Mouse (Mus musculus) natural killer cell, adult 2 months (primary cell): ENCODE data around the gene Raf1.

Source experiments
- DNase-seq, 2 experiments: peaks; one replicate each; pipeline ENCODE4 v3.0.0; 2022; ENCODE audit warnings: low spot score in 2 of 2

Gene Raf1

DNA sequence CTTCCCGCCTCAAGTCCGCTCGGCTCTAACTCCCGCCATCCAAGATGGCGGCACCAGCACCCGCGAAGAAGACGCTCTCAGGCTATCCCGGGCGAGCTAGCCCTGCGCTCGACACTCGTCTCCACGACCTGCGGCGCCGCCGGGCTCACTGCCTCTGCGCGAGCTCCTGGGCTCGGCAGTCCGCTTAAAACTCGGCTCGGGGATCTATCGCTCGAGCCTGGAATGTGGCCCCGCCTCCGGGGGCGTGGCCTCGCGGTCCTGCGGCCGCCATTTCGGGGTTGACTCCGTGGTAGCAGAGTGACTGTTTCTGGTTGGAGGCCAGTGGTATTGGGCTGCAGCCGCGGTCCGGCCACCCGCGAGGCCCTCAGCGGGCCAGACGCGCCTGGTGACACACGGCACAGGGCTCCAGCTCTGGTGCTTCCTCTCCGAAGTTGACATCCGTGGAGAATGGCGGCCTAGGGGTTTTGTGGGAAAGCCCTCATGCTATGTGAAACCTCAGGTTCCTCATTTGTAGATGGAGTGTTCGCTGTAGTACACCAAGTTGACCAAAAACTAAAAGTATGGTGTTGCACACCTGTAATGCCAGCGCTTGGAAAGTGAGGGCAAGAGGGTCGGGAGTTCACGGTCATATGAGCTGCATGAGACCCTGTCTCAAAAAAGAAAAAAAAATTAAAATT, at the start of gene Raf1:
Raf1 (minus strand) TSS at position 184 of the 677 bp plus-strand sequence.
- peak; percentile 95 to 97 for DNase-seq

DNA sequence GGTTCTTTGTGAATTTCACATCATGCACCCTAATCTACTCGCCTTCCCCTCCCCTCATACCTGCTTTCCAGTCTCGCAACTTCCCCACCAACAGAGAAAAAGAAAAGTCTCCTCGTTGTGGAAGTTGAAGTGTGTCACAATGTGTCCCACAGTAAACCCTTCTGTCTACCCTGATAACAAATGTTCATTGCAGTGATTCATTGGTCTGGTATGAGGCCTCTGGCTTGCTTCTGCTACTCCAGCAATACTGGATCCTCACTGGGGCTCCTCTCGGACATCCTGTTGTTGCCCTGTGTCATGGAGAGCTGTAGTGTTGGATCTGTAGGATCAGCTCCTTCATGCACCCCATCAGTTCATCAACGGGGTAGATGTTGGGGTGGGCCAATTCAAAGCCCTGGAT, 45.8 kb upstream of the Raf1 start:
- no peak for DNase-seq

DNA sequence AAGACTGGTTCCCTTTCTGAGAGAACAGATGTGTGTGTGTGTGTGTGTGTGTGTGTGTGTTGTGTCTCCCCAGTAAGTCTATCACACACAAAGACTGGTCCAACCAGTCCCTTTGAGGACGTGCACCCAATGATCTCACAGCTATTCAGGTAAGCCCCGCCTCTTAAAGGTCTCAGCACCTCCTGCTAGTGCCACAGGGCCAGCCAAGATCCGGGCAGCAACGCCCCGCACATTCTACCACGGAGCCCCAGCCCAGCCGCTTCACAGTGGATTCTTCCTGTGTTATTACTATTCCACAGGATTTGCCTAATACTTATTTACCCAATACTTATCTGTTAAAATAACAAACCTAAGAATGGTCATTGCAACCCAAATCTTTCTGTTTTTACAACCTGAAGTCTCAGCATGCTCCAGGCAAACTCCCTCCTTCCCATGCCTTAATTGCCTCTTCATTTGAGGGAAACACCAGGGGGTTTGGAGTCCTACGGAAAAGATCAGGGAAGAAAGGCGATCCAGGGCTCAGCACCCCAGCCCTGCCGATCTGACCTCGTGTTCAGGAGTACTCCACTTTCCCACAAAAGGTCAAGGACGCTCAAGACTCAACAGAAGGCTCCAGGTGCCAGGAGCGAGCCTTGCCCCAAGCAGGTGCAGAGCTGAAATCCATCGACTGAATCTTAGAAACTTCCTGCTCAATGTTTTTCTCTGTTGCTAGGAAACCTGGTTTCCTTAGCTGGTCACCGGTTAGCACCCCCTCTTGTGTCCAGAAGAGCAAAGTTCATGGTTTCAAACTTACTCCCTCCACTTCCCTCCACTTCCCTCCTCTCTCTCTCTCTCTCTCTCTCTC, 41.5 kb upstream of the Raf1 start:
- DNase-seq = peak; percentile 35 to 49

DNA sequence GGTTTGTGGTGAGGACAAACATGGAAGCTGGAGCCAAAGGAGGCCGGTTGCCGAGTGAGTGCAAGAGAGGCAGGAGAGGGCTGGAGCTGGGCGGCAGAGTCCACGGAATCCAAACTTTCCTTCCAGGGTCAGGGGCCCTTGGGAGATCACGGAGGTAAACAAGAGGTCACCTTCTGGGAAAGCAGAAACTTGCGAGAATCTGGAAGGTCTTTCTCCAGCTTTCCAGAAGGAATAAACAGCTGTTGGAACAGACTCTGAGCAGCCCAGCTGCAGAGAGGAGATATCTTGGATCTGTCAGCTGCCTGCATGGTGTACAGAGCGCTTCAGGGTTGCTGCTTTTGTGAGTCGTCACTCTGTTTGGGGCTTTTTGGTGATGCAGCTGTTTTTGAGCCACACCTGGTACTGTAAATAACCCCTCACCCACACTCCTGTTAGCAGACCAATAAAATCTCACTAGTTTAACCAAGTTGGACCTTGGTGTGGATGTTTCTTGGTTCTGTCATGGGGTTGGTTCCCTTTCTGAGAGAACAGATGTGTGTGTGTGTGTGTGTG, 40.7 kb upstream of the Raf1 start:
- peak in 1 of 2 experiments; percentile 33 for DNase-seq

DNA sequence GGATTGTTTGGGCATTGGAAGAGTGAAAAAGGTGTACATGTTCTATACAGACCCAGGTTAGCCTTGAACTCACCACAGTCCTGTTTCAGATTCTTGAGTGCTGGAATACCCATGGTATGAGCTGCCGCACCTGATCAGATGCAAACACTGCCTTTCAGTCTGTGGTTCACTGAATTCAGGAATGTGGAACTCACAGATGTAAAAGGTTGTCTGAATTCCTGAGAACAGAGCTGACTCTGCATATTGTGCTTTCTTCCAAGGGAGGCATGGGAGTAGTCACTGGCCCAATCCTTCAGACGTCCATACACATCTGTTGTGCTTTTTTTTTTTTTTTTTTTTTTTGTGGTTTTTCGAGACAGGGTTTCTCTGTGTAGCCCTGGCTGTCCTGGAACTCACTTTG, 34.8 kb upstream of the Raf1 start:
- no peak for DNase-seq

DNA sequence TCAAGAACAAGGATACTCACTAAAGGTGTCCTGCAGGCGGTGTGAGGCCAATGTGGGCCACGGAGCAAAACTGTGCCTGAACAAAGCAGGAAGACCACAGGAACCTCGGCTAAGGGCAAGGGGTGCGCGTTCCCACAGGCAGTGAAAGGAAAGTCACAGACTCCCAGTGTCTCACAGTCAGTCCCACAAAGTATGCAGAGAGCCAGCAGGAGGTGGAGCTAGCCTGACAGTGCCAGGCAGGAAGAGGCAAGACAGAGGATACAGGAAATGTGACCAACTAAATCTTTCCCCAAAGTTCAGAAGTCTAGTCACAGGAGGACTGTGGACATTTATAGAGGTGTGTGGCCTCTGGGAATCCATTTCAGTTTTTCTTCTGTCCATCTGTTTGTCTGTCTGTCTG, 26.5 kb upstream of the Raf1 start:
- DNase-seq = no peak

DNA sequence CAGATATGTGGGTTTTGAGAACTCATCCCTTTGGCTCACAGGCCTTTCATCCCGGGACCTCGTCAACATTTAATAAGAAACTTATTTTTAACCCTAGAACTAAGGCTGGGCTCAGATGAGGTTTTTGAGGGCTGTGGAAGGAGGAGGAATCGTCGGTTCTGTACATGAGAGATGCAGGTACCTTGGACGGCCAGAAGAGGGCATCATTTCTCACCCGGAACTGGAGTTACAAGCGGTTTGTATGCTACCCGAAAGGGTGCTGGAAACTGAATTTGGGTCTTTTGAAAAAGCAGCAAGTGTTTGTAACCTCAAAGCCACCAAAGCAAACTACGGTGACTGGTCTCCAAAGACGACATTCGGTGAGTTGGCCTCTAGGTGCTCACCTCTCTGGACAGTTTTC, 24.9 kb upstream of the Raf1 start:
- no peak for DNase-seq

DNA sequence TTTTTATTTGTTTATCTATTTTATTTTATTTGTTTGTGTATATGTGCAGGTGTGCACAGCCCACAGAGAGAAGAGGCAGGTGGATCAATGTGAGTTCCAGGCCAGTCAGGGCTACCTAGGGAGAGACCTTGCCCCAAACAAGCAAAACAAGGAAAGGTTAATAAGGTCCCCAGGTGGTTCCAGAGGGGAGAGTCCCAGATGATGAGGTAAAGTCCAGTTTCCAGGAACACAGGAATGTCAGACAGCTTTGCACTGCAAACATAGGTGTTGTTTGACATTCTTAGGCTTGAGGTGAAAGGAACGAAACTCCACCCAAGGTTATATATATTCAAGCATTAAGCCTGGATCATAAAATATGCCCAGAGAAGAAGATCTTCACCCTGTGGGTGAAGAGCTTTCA, 24.3 kb upstream of the Raf1 start:
- no peak for DNase-seq

DNA sequence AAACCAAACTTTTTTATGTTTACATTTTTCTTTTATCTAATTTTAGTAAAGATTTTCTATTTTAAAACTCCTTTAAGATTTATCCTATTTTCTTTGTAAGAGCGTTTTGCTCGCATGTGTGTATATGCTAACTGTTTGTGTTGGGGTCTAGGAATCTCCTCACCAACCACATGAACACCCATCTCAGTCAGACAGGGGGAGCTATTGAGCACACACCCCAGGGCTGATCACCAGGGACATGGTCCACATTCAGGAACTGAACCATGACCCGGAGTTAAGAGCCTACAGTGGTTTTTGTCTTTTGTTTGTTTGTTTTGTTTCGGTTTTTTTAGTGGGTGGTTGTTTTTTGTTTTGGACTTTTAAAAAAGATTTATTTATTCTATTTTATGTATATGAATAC, 22.3 kb upstream of the Raf1 start:
- peak in 1 of 2 experiments; percentile 24 for DNase-seq

DNA sequence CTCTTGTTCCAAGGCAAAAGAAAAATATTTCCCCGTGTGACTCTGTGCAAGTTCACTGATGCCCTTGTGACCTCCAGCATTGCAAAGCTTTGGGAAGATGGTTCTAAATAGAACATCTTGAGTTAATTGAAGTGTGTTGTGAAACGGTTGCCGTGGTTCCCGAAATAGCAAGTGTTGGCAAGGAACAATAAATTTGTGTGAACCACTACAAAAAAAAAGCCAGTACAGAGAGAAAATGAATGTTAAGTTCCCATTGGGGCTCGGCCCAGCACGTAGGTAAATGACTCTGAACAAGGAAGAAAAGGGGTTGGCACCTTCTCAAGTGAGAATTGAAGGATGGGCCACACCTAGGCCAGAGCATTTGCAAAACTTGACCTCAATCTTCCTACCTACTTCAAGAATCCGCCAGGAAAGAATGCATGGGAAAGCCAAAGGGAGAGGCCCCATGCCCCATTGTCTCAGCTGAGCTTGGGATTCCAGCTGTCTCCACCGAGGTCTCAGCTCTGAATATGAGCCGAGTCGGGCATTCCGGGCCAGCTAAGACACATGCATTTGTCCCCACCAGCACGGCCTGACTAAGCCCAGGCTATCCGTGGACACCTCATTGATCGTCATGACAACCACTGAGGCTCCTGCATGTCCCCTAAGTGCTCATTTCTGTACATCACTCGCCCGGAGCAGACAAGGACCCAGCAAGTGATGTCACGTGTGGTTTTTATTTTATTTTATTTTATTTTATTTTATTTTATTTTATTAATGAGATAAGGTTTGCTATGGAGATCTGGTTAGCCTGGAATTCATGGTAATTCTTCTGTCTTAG, 21.5 kb upstream of the Raf1 start:
- DNase-seq = no peak

DNA sequence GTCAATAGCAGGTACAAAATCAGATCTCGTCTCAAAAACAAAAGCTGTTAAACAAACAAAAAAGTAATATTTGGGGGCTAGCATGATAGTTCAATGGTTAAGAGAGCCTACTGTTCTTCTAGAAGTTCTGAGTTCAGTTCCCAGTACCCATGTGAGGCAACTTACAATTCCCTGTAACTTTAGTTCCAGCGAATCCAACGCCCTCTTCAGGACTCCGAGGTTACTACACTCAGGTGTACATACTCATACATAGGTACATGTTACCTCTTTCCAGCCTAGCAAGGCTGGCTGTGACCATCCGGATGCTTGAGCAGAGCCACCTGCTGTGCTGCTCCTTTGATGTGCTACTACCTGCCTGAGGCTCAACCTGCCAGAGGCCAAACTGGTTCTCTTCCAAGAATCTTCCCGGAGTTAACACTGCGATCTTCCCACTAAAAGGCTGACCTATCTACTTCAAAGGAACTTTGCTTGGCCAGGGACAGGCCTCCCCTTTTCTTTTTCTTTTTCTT, 20.3 kb upstream of the Raf1 start:
- DNase-seq = no peak

DNA sequence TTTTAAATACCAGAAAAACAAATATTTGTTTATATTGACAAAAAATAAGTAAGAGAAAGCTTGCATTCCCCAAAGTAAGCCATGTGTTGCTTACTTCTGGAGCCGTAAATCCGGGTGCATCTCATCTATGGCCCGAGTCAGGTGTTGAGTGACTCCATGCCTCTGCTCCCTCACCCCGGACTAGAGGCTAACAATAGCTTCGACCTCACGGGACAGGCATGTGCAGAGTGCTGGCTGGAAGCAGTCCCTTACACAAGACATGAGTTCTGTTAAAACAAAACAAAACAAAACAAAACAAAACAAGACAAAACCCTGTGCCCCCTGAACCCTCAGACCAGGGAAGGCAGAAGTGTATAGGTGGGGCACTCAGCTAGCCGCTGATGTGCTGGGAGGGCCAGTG, 18.7 kb upstream of the Raf1 start:
- DNase-seq = no peak

DNA sequence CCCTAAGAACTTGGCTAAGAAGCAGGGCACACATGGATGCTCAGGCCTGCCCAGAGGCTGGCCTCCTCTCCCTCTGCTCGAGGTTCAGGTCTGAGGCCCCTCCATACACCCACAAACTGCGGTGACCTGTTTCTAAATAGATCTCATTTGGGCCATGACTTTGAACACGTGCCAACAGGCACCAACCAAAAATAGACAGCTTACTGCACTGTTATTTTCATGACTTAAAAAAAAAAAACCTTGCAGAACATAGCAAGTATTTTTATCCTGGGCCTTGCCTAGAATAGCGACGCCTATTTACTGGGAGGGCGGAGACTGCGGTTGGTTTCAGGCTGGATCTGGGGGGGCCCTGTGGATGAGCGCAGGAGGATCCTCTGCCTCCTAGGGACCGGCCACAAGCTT, 18.0 kb upstream of the Raf1 start:
- peak; percentile 22 to 25 for DNase-seq

DNA sequence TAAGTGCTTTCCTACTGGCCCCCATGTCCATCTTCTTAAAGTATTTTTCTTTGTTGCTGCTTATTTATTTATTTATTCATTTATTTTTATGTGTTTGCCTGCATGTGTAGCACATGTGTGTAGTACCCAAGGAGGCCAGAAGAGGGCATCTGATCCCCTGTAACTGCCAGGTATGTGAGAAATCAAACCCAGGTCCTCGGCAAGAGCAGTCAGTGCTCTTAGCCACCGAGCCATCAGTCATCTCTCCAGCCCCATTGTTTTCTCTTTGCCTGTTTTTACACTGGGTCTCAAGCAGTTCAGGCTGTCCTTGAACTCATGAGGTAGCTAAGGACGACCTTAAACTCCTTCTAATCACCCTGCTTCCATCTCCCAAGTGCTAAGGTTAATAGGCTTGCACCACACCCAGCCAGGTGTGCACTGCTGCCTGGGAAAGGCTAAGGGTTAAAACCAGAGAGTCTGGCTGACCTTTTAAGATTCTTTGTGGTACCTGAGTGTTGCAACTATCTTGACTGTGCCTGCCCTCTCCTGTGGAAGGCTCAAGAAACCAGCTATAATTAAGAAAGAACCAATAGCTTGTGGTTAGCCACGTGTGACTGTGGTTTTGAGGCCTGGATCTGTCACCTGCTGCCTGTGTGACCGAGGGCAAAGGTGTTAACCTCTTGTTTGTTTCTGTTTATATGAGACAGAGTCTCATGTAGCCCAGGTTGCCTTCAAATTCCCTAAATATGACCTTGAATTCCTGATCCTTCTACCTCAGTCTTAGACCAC, 16.7 kb upstream of the Raf1 start:
- DNase-seq = peak; percentile 80 to 91

DNA sequence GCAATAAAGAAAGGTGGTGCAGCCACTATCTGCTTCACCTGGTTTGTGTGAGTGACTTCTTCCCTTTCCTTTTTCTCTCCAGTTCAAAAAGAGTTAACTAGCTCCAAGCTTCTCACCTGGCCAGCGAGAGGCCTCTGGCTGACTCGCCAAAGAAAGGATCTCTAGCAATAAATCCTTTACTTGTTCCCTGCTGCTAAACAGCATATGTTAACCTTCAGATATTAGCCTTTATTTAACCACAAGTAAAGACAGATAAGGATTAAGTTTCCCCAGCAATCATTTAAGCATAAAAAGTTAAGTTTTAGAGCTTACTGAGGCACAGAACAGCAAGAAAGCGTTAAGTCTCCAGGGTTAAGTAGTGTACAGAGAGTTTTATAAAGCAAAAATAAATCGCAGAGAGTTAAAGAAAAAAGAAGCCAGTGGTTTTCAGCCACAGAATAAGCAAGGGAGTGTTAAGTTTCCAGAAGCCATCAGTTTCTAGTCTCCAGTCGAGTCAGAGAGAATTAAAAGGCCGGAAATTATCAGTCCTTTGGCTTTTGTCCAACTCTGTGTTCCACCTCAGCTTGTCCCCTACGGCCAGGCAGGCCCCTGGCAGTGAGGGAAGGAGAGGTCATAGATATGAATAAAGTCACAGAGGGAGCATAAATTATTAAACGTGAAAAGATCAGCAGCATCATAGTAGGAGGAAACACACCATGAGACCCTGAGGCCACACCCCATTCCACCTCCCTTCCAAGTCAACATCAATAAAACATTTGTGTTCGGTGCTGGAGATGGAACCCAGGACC, 15.9 kb upstream of the Raf1 start:
- no peak for DNase-seq

DNA sequence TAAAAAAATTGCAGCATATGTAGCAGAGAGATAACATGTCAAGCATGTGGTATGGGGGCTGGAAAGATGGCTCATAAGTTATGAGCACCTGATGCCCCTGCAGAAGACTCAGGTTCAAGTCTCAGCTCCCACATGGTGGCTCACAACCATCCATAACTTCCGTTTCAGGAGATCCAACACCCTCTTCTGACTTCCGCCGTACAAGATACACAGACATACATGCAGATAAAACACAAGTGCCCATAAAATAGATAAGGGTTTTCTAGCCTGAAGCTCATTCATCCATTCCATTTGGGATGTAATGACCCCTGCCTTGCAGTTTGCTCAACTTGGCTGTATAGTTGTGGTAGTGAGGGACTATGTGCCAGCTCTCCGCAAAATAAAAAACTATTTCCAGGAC, 13.7 kb upstream of the Raf1 start:
- no peak for DNase-seq

DNA sequence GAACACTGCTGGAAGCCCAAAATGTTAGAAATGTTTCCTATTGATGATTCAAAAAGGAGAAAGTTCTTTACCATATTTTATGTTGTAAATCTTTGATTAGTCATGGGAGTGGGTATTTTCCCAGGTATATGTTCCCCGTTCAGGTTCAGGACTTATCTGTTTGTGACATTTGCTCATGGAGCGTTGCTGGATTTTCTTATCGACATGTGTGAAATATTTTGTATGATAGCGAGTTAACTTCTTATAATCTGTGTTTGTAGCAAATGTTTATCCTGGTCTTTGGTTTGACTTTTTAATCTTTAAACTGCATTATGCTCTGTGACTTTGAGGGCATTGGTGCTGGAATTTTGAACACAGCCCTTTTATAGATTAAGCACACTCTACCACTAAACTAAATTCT, 12.2 kb upstream of the Raf1 start:
- DNase-seq = no peak

DNA sequence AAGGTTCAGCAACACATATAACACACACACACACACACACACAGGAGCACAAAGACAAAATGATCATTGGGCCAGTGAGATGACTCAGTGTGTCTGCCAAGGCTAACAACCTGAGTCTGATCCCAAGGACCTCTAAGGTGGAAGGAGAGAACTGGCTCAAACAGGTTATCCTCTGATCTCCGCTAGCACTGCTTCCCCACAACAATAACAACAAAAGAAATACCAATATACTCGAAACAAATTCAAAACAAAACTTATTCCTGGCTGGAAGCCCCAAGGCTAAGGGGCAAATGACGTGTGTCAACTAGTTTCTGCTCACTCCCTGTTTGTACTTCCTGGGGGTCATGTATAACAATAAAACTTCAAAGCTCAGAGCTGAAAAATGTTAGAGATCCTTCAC, 11.3 kb upstream of the Raf1 start:
- DNase-seq = no peak

DNA sequence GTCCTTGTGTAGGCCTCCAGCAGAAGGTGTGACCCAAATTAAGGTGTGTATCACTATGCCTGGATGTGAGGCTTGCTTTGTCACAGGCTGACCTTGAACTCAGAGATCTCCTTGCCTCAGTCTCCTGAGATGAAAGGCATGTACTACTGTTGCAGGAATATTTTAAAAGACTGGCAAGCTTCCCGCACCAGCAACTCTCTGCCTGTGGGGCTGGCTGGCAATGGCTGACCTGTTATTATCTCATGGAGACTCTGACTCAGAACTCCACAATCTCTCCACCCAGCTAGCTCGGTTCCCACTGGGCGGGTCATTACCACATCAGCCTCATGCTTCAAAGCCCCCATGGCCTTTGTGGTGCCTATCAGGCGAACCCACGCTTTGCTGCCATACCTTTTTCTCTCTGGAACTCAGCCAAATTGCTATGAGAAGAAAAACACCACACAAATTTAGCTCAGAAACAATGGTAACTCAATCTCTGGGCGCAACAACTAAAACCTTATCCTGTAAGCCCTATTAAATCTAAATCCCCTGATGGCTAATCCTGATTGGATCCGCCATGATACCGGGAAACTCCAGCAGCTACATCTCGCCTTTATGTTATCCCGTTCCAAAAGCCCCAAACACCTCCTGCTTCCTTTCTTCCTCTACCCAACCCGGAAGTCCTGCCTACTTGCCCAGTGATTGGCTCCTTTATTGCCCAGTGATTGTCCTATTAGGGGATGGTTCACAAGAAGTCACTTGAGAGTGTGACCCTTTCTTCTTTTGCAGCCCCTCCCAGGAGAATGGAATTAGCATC, 8.6 kb upstream of the Raf1 start:
- DNase-seq = no peak

DNA sequence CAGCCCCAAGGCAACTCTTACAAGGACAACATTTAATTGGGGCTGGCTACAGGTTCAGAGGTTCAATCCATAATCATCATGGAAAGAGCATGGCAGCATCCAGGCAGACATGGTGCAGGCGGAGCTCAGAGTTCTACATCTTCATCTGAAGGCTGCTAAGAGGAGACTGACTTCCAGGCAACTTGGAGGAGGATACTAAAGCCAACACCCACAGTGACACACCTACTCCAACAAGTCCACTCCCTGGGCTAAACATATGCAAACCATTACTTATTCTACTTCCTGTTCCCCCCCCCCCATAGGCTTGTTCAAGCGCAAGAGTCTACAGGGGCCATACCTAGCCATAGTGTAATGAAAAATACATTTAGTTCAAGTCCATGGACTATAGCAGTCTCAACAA, 7.8 kb upstream of the Raf1 start:
- DNase-seq = no peak
